8 mouse cellular contexts compared by ENCODE assay signal in the genomic region with DNA sequence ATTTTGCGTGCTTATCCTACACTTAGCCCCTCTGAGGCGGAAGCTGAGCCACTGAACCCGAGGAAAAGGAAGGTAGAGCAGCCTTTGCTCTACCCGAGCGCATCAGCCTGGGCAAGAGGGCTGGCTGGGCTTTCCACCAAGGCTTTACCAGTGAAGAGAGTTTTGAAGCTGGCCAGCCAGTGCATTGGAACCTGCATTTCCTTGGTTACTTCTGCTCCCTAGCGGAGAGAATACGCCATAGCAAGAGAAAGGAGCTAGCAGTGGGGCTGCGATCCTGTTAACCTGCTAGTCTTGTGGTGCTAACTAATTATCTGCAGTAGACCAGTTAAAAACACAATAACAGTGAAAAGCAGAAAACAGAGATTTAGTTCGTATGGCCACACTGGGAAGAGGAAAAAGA. TPM values are rescaled to one million over a fixed set of nuclear protein-coding genes. Genes with fewer than 3 reads are reported as not detected.
DNase-seq lines count a peak whose midpoint lies in the region; ATAC-seq and TF ChIP-seq lines count a peak whose summit lies in the region.
"Had no signal": no experiment of that assay in that cellular context is flagged by ENCODE, and none has a peak within 500 bp of the region (broad histone marks: within the 10 kb centered on the region; RNA-seq: fewer than 3 reads in every experiment).

No protein-coding gene starts in this region.

- TF ChIP-seq EP300 in MEL (IDR thresholded peaks at IDR 0.05; ENCODE audit: low read depth in 1 of 2, low read length in 2 of 2), result no peak
- TF ChIP-seq EP300 in lung, postnatal 0 days (IDR thresholded peaks at IDR 0.05), result no peak

- 72% methylated on average over 9 of the region's 9 CpGs for WGBS in lung, postnatal 0 days

- no peaks in the 10 kb centered on the region for H3K9me3 ChIP-seq in MEL (replicated peaks; ENCODE audit: insufficient read depth, low read length)
- no peaks in the 10 kb centered on the region for H3K9me3 ChIP-seq in lung, postnatal 0 days (ENCODE audit: low read length)

- TF ChIP-seq RAD21 in MEL (IDR thresholded peaks at IDR 0.05; ENCODE audit: low read depth, low read length), result peak; percentile 92

- peak; percentile 80 for TF ChIP-seq CTCF in left cerebral cortex, adult 2 months (IDR thresholded peaks at IDR 0.05)
- peak; percentile 40 to 85 (median 59) for TF ChIP-seq CTCF in MEL (IDR thresholded peaks at IDR 0.05 in 2 of 3, conservative IDR thresholded peaks at IDR 0.05 in 1 of 3; ENCODE audit: control insufficient read depth in 1 of 3, insufficient read depth in 1 of 3, low read depth in 2 of 3, low read length in 3 of 3, poor library complexity in 1 of 3, severe bottlenecking in 1 of 3)
- peak; percentile 72 for TF ChIP-seq CTCF in lung, postnatal 0 days (IDR thresholded peaks at IDR 0.05)

- DNase-seq in left cerebral cortex, adult 2 months (ENCODE audit: extremely low spot score in 1 of 2, low spot score in 2 of 2), result peak; percentile 42 to 48
- DNase-seq in left cerebral cortex, adult 11 months (ENCODE audit: low spot score), result no peak
- peak; percentile 74 for DNase-seq in MEL (ENCODE audit: low read depth, low spot score)
- peak; percentile 79 for DNase-seq in cerebellum, adult 9-10 months
- DNase-seq in kidney, adult 8-10 months, result peak; percentile 57 to 76
- peak; percentile 25 for DNase-seq in lung, postnatal 0 days (ENCODE audit: low spot score)
- peak; percentile 54 for DNase-seq in thymus, postnatal 4 days

- H3K4me3 ChIP-seq in left cerebral cortex, adult 2 months, result no peak overlapping the region
- no peak overlapping the region for H3K4me3 ChIP-seq in MEL (ENCODE audit: control insufficient read depth in 1 of 2, insufficient read depth in 1 of 2, low read depth in 2 of 2, low read length in 2 of 2)
- H3K4me3 ChIP-seq in lung, postnatal 0 days (ENCODE audit: low read depth, low read length), result no peak overlapping the region

- no peak overlapping the region for H3K4me2 ChIP-seq in lung, postnatal 0 days (replicated peaks; ENCODE audit: low read depth, low read length)

- no peak for TF ChIP-seq POLR2A in MEL (IDR thresholded peaks at IDR 0.05; ENCODE audit: control insufficient read depth in 1 of 2, insufficient read depth in 1 of 2, low read depth in 1 of 2, low read length in 2 of 2, poor library complexity in 1 of 2)

- H3K4me1 ChIP-seq in MEL (ENCODE audit: control insufficient read depth in 1 of 2, insufficient read depth in 2 of 2, low read length in 2 of 2), result peaks cover 9 to 21% of the 10 kb centered on the region in 2 experiments
- H3K4me1 ChIP-seq in lung, postnatal 0 days (ENCODE audit: insufficient read depth, low read depth, low read length), result no peaks in the 10 kb centered on the region

- no peak overlapping the region for H3K27ac ChIP-seq in left cerebral cortex, adult 2 months
- H3K27ac ChIP-seq in MEL (ENCODE audit: control insufficient read depth, low read depth, low read length), result no peak overlapping the region
- H3K27ac ChIP-seq in lung, postnatal 0 days (ENCODE audit: low read length), result no peak overlapping the region

- no peaks in the 10 kb centered on the region for H3K79me2 ChIP-seq in MEL (ENCODE audit: control insufficient read depth, insufficient read depth, low read length, poor library complexity)

- intact Hi-C loops in left cerebral cortex, adult 2 months (cut with DNase I), result no loop called here

- H3K36me3 ChIP-seq in MEL (ENCODE audit: control insufficient read depth in 1 of 2, insufficient read depth in 2 of 2, low read length in 2 of 2), result peaks cover 0 to 21% of the 10 kb centered on the region in 2 experiments; a peak in 2 of 4 replicates
- peaks cover 51% of the 10 kb centered on the region for H3K36me3 ChIP-seq in lung, postnatal 0 days (ENCODE audit: insufficient read depth, low read length)

- no peaks in the 10 kb centered on the region for H3K27me3 ChIP-seq in MEL (ENCODE audit: control insufficient read depth in 1 of 2, insufficient read depth in 2 of 2, low read length in 2 of 2)
- no peaks in the 10 kb centered on the region for H3K27me3 ChIP-seq in lung, postnatal 0 days (replicated peaks; ENCODE audit: insufficient read depth, low read length)

- H3K9ac ChIP-seq in MEL (ENCODE audit: control insufficient read depth, low read depth, low read length, poor library complexity, severe bottlenecking), result no peak overlapping the region
- H3K9ac ChIP-seq in lung, postnatal 0 days (replicated peaks; ENCODE audit: low read depth), result no peak overlapping the region

- ATAC-seq in lung, postnatal 0 days, result no peak

TF ChIP-seq in MEL, 35 proteins besides CTCF, POLR2A, EP300 and RAD21:
- TF ChIP-seq SMC3 (IDR thresholded peaks at IDR 0.05; ENCODE audit: low read depth, low read length) (peak; percentile 79), CHD1 (IDR thresholded peaks at IDR 0.05; ENCODE audit: low read depth, low read length) (no peak), NELFE (IDR thresholded peaks at IDR 0.05; ENCODE audit: low read depth, low read length) (no peak), ZC3H11A (IDR thresholded peaks at IDR 0.05; ENCODE audit: low read depth, low read length) (peak; percentile 72), BHLHE40 (IDR thresholded peaks at IDR 0.05; ENCODE audit: borderline replicate concordance, low read depth, low read length) (no peak)

RNA-seq across cellular contexts. Expression of gene Cflar, which starts 35.6 kb away (rescaled TPM):
- total RNA-seq in left cerebral cortex, adult 2 months (2021), result 10 to 100 TPM; 25.1 to 30.1 TPM
- total RNA-seq in MEL (2012; rRNA removed), result 12.6 and 13.1 TPM in 2 replicates
- polyA plus RNA-seq in MEL (2012; ENCODE audit: insufficient read depth in 1 of 2, insufficient read length in 2 of 2, low read depth in 1 of 2, low replicate concordance in 2 of 2, missing spikeins in 1 of 2), result 10 to 100 TPM in 1 of 2 experiments, not detected in 1; 13.2 TPM
- polyA plus RNA-seq in lung, postnatal 0 days (2015; fragmentation: Nextera tagmentation; extraction: Ambion mirVana), result 62.1 and 62.2 TPM in 2 replicates

RNA-seq across cellular contexts. Expression of gene Casp8, which starts 48.3 kb away (rescaled TPM):
- total RNA-seq in left cerebral cortex, adult 2 months (2021), result 1 to 10 TPM; 1.8 to 2.9 TPM
- total RNA-seq in MEL (2012; rRNA removed), result 15.1 and 15.2 TPM in 2 replicates
- polyA plus RNA-seq in MEL (2012; ENCODE audit: insufficient read depth in 1 of 2, insufficient read length in 2 of 2, low read depth in 1 of 2, low replicate concordance in 2 of 2, missing spikeins in 1 of 2), result 10 to 100 TPM in 1 of 2 experiments, not detected in 1; 17.5 TPM
- 33.4 and 41.8 TPM in 2 replicates for polyA plus RNA-seq in lung, postnatal 0 days (2015; fragmentation: Nextera tagmentation; extraction: Ambion mirVana)

RNA-seq across cellular contexts. Expression of gene Als2cr12, which starts 51.1 kb away (rescaled TPM):
- not detected for total RNA-seq in left cerebral cortex, adult 2 months (2021)
- 0.10 TPM in 1 of 2 replicates, not detected in the other for total RNA-seq in MEL (2012; rRNA removed)
- polyA plus RNA-seq in MEL (2012; ENCODE audit: insufficient read depth in 1 of 2, insufficient read length in 2 of 2, low read depth in 1 of 2, low replicate concordance in 2 of 2, missing spikeins in 1 of 2), result not detected
- 0.11 and 0.21 TPM in 2 replicates for polyA plus RNA-seq in lung, postnatal 0 days (2015; fragmentation: Nextera tagmentation; extraction: Ambion mirVana)
- polyA plus RNA-seq: lung, embryonic 16.5 days had no signal
